Comparison of ENCODE assay signal across 8 mouse cellular contexts in the genomic region with DNA sequence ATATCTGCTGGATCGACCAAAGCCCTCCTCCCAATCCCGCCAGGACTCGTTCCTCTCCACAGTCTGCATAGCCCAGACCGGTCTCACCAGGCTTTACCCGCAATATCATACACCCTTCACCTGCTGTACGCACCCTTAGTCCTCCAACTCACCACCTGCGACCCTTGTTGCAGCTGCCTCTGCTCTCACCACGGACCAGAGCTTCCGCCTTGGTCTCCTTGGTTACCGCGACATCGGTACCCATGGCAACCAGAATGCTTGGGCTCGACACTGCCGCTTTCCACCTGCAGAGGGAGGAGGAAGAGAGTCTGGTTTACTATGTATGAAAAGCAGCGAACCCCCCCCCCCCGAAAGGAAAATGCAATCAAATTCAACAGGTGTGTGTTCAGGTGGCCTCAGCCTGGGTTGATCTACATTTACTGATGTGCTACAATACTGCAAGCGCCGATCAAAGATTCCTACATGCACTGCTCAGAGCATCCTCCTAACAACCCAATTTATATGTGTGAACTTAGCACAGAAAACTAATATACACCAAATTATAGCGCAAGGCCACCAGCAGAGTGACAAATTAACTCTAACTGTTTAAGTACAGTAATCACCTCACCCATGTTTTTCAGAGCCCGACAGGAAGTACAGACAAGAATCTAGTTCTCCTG. TPM values are rescaled to one million over a fixed set of nuclear protein-coding genes. Genes with fewer than 3 reads are reported as not detected.
DNase-seq lines count a peak whose midpoint lies in the region; ATAC-seq lines count a peak whose summit lies in the region.

A gene (minus strand): TSS at position 197 of the 659 bp plus-strand sequence.

- no peaks in the 10 kb centered on the region for H3K36me3 ChIP-seq in embryonic facial prominence, embryonic 10.5 days (replicated peaks)
- no peaks in the 10 kb centered on the region for H3K36me3 ChIP-seq in hindbrain, embryonic 13.5 days

- no peaks in the 10 kb centered on the region for H3K27me3 ChIP-seq in embryonic facial prominence, embryonic 10.5 days (replicated peaks; ENCODE audit: low read depth, poor library complexity, severe bottlenecking)
- no peaks in the 10 kb centered on the region for H3K27me3 ChIP-seq in hindbrain, embryonic 13.5 days

- peaks cover 4% of the 10 kb centered on the region; the same call in 1 of the 2 replicates for H3K4me1 ChIP-seq in embryonic facial prominence, embryonic 10.5 days
- peaks cover 7% of the 10 kb centered on the region; the same call in 1 of the 2 replicates for H3K4me1 ChIP-seq in hindbrain, embryonic 13.5 days (replicated peaks)

- DNase-seq in heart, adult 11 months, result peak; percentile 74
- no peak for DNase-seq in heart, adult 9 months (ENCODE audit: low spot score in 2 of 2)
- DNase-seq in embryonic facial prominence, embryonic 10.5 days (ENCODE audit: low spot score), result peak; percentile 81
- DNase-seq in left cerebral cortex, adult 11 months (ENCODE audit: low spot score), result peak; percentile 36
- peak; percentile 2 for DNase-seq in lung, postnatal 25 days (ENCODE audit: low spot score)
- DNase-seq in retina, postnatal 1 day, result peak; percentile 90
- peak; percentile 8 to 13 for DNase-seq in urinary bladder, postnatal 36 days (ENCODE audit: low spot score in 2 of 2)

- no peak within 1 kb of the TSS for H3K27ac ChIP-seq in embryonic facial prominence, embryonic 10.5 days (replicated peaks)
- no peak within 1 kb of the TSS for H3K27ac ChIP-seq in hindbrain, embryonic 13.5 days

- WGBS in embryonic facial prominence, embryonic 10.5 days, result 18% methylated on average over 20 of the region's 20 CpGs
- 15% methylated on average over 20 of the region's 20 CpGs for WGBS in hindbrain, embryonic 13.5 days

- H3K9me3 ChIP-seq in embryonic facial prominence, embryonic 10.5 days, result no peaks in the 10 kb centered on the region
- H3K9me3 ChIP-seq in hindbrain, embryonic 13.5 days, result no peaks in the 10 kb centered on the region

- ATAC-seq in hindbrain, embryonic 13.5 days (ENCODE audit: low FRiP score), result peak; percentile 97

- H3K4me3 ChIP-seq in embryonic facial prominence, embryonic 10.5 days, result peak within 1 kb of the TSS; percentile 51
- H3K4me3 ChIP-seq in hindbrain, embryonic 13.5 days, result peak within 1 kb of the TSS; percentile 40

- H3K9ac ChIP-seq in hindbrain, embryonic 13.5 days, result peak within 1 kb of the TSS; percentile 67

- H3K4me2 ChIP-seq in hindbrain, embryonic 13.5 days, result peak within 1 kb of the TSS; percentile 73

RNA-seq across cellular contexts. Expression of the gene that starts here (rescaled TPM):
- polyA plus RNA-seq in embryonic facial prominence, embryonic 10.5 days (2016; fragmentation: Nextera tagmentation; extraction: Ambion mirVana), result 0.24 TPM in 1 of 2 replicates, not detected in the other
- polyA plus RNA-seq in hindbrain, embryonic 13.5 days (2015; fragmentation: Nextera tagmentation; extraction: Ambion mirVana), result 0.62 and 0.95 TPM in 2 replicates

Comparison
In these comparisons a context has a peak if more than half of its experiments do, and no peak if none do; other contexts are left out.
1. DNase-seq: peak in heart, adult 11 months (single experiment), left cerebral cortex, adult 11 months (single experiment), lung, postnatal 25 days (single experiment), retina, postnatal 1 day (single experiment) and urinary bladder, postnatal 36 days (2 of 2); none in heart, adult 9 months (0 of 2).
2. Peak in DNase-seq and H3K4me3 ChIP-seq in embryonic facial prominence, embryonic 10.5 days; RNA of the gene not detected or under 1 TPM.
3. Peak in ATAC-seq, H3K4me3 ChIP-seq, H3K9ac ChIP-seq and H3K4me2 ChIP-seq in hindbrain, embryonic 13.5 days; RNA of the gene not detected or under 1 TPM.